Mouse (Mus musculus) ovary, adult 10 weeks (tissue): Measurements from ENCODE around the gene Olfr764-ps1. TPM values are rescaled to one million over a fixed set of nuclear protein-coding genes. Genes with fewer than 3 reads are reported as not detected.

ENCODE experiments used
- polyA plus RNA-seq: library from polyadenylated mRNA; stranded (reverse); fragments of 350-450 nt; fragmentation: Illumina TruSeq; extraction: RNeasy Lipid Tissue Mini Kit (QIAGEN cat#74804); gene quantifications from one replicate; pipeline ENCODE4 v1.2.3, GENCODE M21; 2014

Gene Olfr764-ps1
- not detected for polyA plus RNA-seq

DNA sequence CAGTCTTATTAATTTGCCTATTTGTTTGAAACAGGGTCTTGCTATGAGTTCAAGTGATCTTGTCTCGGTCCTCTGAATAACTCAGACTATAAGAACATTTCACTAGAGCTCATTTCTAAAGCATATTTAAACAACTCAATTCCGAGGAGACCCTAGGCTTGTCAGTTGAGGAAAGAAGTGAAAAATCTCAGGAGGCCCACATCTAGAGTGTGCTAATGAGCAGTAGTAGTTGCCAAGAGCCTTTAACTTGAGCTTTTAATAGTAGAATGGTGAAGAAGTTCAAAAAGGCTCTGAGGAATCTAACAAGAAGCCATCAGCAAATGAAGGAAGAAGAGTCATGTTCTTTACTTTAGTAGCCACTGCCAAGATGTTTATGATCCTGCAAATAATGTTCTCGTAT is at the start of gene Olfr764-ps1:
TSS of gene Olfr764-ps1 (minus strand) at position 101 of the 400 bp plus-strand sequence.

GRCm38 (mm10) chr10:129082810-129083209 is 43.1 kb upstream of the Olfr764-ps1 start, which contains the start of gene Olfr767:
Gene Olfr767, minus strand, starts transcription at chr10:129082910.

DNA sequence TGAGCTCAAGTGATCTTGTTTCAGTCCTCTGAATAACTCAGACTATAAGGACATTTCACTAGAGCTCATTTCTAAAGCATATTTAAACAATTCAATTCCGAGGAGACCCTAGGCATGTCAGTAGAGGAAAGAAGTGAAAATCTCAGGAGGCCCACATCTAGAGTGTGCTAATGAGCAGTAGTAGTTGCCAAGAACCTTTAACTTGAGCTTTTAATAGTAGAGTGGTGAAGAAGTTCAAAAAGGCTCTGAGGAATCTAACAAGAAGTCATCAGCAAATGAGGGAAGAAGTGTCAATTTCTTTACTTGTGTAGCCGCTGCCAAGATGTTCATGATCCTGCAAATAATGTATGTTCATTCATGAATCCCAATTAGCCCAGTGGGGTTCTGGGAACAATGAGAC is 29.2 kb upstream of the Olfr764-ps1 start, which contains the start of gene Olfr766-ps1:
TSS of gene Olfr766-ps1 (minus strand) at position 101 of the 400 bp plus-strand sequence.

DNA sequence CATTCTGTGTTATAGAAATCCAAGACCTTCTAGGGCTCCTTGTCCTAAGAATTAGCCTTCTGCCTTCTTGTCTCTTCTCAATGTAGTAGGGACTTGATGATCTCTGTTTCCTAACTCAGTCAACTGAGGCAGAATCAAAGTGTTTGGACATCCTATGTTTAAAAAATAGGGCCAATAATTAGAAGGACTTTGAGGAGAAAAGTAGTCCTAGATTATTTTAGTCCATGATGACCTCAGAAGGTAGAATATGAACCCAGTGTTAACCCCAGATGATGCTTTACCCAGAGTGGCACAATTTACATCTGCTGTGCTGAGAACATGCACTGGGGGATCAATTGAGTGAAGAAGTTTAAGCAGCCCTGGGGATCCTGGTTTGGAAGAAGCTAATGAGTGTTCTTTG is 10.2 kb upstream of the Olfr764-ps1 start, which contains the start of gene Olfr765:
TSS of gene Olfr765 (minus strand) at position 101 of the 400 bp plus-strand sequence.

GRCm38 (mm10) chr10:129010288-129010841 is 29.3 kb downstream of the Olfr764-ps1 start, which contains the start of gene Olfr763:
Gene Olfr763, plus strand, starts transcription at chr10:129010791.

DNA sequence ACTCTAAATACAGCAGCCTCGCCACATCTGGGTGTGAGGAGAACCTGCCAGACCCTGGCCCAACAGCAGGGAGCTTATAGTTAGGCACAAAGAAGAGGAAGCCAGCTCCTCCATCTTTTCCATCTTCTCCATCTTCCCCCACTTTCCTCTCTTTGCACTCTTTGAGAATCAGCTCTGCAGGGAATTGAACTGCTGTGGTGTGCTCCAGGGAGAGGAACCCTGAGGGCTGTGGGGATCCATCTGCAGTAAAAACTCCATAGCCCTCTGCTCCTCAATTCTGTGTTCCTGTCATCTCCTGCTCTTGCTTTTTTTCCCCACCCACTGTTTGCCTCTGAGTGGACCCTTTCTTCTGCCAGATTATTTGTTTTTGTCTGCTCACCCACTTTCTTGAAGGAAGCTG is 50.6 kb downstream of the Olfr764-ps1 start, which contains the start of gene Olfr9:
TSS of gene Olfr9 (plus strand) at position 301 of the 400 bp plus-strand sequence.

Other genes with a start within 250 kb of the Olfr764-ps1 start
- 9.7 TPM for gene Mmp19, start 249.0 kb downstream of the Olfr764-ps1 start, polyA plus RNA-seq
- gene Dnajc14, start 235.8 kb downstream of the Olfr764-ps1 start, polyA plus RNA-seq = 45.1 TPM
- 5.9 TPM for gene Tmem198b, start 235.5 kb downstream of the Olfr764-ps1 start, polyA plus RNA-seq
- gene Sarnp, start 222.6 kb downstream of the Olfr764-ps1 start, polyA plus RNA-seq = 466 TPM
- gene Ormdl2, start 218.3 kb downstream of the Olfr764-ps1 start, polyA plus RNA-seq = 75.2 TPM
- 7.7 TPM for gene Gdf11, start 148.2 kb downstream of the Olfr764-ps1 start, polyA plus RNA-seq
- 496 TPM for gene Cd63, start 138.9 kb downstream of the Olfr764-ps1 start, polyA plus RNA-seq
- gene Rdh5, start 117.0 kb downstream of the Olfr764-ps1 start, polyA plus RNA-seq = 3.0 TPM
- 9.3 TPM for gene Bloc1s1, start 115.9 kb downstream of the Olfr764-ps1 start, polyA plus RNA-seq
- 0.17 TPM for gene Itga7, start 106.1 kb downstream of the Olfr764-ps1 start, polyA plus RNA-seq
- not detected for gene Mettl7b, start 78.9 kb downstream of the Olfr764-ps1 start, polyA plus RNA-seq
- gene Olfr9, start 50.5 kb downstream of the Olfr764-ps1 start, polyA plus RNA-seq = not detected
- not detected for gene Olfr763, start 29.1 kb downstream of the Olfr764-ps1 start, polyA plus RNA-seq
- gene Olfr765, start 10.1 kb upstream of the Olfr764-ps1 start, polyA plus RNA-seq = not detected
- gene Olfr766-ps1, start 29.1 kb upstream of the Olfr764-ps1 start, polyA plus RNA-seq = not detected
- gene Olfr767, start 43.0 kb upstream of the Olfr764-ps1 start, polyA plus RNA-seq = not detected
- not detected for gene Olfr768, start 59.5 kb upstream of the Olfr764-ps1 start, polyA plus RNA-seq
- not detected for gene Olfr769, start 78.0 kb upstream of the Olfr764-ps1 start, polyA plus RNA-seq
- gene Olfr770, start 99.1 kb upstream of the Olfr764-ps1 start, polyA plus RNA-seq = not detected
- gene Olfr771, start 124.9 kb upstream of the Olfr764-ps1 start, polyA plus RNA-seq = not detected
- gene Olfr772, start 138.0 kb upstream of the Olfr764-ps1 start, polyA plus RNA-seq = not detected
- gene Olfr773, start 147.5 kb upstream of the Olfr764-ps1 start, polyA plus RNA-seq = not detected
- gene Olfr774, start 196.3 kb upstream of the Olfr764-ps1 start, polyA plus RNA-seq = not detected
- gene Olfr775, start 208.5 kb upstream of the Olfr764-ps1 start, polyA plus RNA-seq = not detected
- not detected for gene Olfr776, start 219.2 kb upstream of the Olfr764-ps1 start, polyA plus RNA-seq
- gene Olfr777, start 231.6 kb upstream of the Olfr764-ps1 start, polyA plus RNA-seq = not detected